Mouse (Mus musculus) heart, adult 2 months (tissue): ENCODE measurements around the gene Tex2.

Source experiments
- CTCF ChIP-seq: fragments of 200-600 bp; IDR thresholded peaks from 2 replicates; pipeline ENCODE4 v1.8.1; 2022; ENCODE audit warnings: antibody characterized with exemption, mild to moderate bottlenecking, moderate library complexity
- EP300 ChIP-seq: fragments of 200-500 bp; IDR thresholded peaks from 2 replicates; pipeline ENCODE4 v1.6.1; 2011; ENCODE audit warnings: low read depth, low read length, control low read depth; ENCODE audit not compliant: insufficient read depth

- TF ChIP-seq CTCF (no peak), EP300 (no peak)
These were observed 50.5 kb downstream of the Tex2 start for GRCm38 (mm10) chr11:106562707-106563106.
